Mouse (Mus musculus) heart, postnatal 0 days (tissue): Measurements from ENCODE around the gene Hist1h2ae. TPM values are rescaled to one million over a fixed set of nuclear protein-coding genes. Genes with fewer than 3 reads are reported as not detected.
A peak's percentile ranks its signal among the peaks of the same experiment; 100 is the strongest.

Source experiments
- ATAC-seq: fragments of 200-750 bp; cut with Nextera tagmentation; 2 replicates; pipeline ENCODE4 v1.8.0; 2017; ENCODE audit warnings: low read depth, moderate number of reproducible peaks, moderate library complexity; ENCODE audit not compliant: insufficient read depth
- DNase-seq: peaks from one replicate; pipeline ENCODE4 v3.0.0-alpha.2; 2016; ENCODE audit warnings: low spot score
- H3K27ac ChIP-seq: fragments of 300-500 bp; sonication (generic); 2 replicates; pipeline ENCODE4 v1.5.1; 2014; ENCODE audit warnings: low read depth, mild to moderate bottlenecking
- H3K27me3 ChIP-seq: fragments of 300-500 bp; sonication (generic); 2 replicates; pipeline ENCODE4 v1.6.1; 2014; ENCODE audit warnings: low read length, mixed read lengths; ENCODE audit not compliant: control insufficient read depth, insufficient read depth
- H3K36me3 ChIP-seq: fragments of 300-500 bp; sonication (generic); replicated peaks from 2 replicates; pipeline ENCODE4 v1.6.1; 2014; ENCODE audit warnings: low read length, mixed read lengths; ENCODE audit not compliant: control insufficient read depth, insufficient read depth
- H3K4me1 ChIP-seq: fragments of 300-500 bp; sonication (generic); 2 replicates; pipeline ENCODE4 v1.6.1; 2014; ENCODE audit warnings: antibody characterized with exemption; ENCODE audit not compliant: control insufficient read depth, insufficient read depth
- H3K4me2 ChIP-seq: fragments of 300-500 bp; sonication (generic); 2 replicates; pipeline ENCODE4 v1.6.1; 2014; ENCODE audit warnings: low read depth, mild to moderate bottlenecking, low read length, moderate library complexity
- H3K4me3 ChIP-seq: fragments of 300-500 bp; sonication (generic); 2 replicates; pipeline ENCODE4 v1.5.1; 2014; ENCODE audit warnings: low read depth, low read length
- H3K9ac ChIP-seq: fragments of 300-500 bp; sonication (generic); replicated peaks from 2 replicates; pipeline ENCODE4 v1.6.1; 2014; ENCODE audit warnings: low read depth, low read length, mixed read lengths
- H3K9me3 ChIP-seq: fragments of 300-500 bp; sonication (generic); replicated peaks from 2 replicates; pipeline ENCODE4 v1.6.1; 2016; ENCODE audit warnings: low read length; ENCODE audit not compliant: control insufficient read depth
- CTCF ChIP-seq: IDR thresholded peaks from 2 replicates; pipeline ENCODE4 v1.5.1; 2016; ENCODE audit warnings: antibody characterized with exemption, control low read depth, low read depth
- EP300 ChIP-seq: IDR thresholded peaks from 2 replicates; pipeline ENCODE4 v1.6.1; 2016; ENCODE audit warnings: antibody characterized with exemption, low read depth
- WGBS: fragments of 180-500 bp; shearing (Covaris S2); extraction: QIAGEN DNeasy Blood & Tissue Kit; methylation state at CpG from one replicate; pipeline ENCODE4 v1.1.7; 2014; 5-methylcytosine and 5-hydroxymethylcytosine counted together
- polyA plus RNA-seq: library from polyadenylated mRNA; unstranded; fragments of >200 nt; fragmentation: Nextera tagmentation; extraction: Ambion mirVana; gene quantifications from 2 replicates; pipeline ENCODE4 v1.2.1, GENCODE M21; 2015
- total RNA-seq: library from RNA; depleted of rRNA; stranded (reverse); fragments of >200 nt; gene quantifications from 2 replicates; pipeline ENCODE4 v1.2.3, GENCODE M21; 2014; ENCODE audit warnings: low replicate concordance

Hist1h2ae gene
- total and polyA plus RNA-seq, 2 experiments from 2014 or later = 12.1 to 171 TPM

DNA sequence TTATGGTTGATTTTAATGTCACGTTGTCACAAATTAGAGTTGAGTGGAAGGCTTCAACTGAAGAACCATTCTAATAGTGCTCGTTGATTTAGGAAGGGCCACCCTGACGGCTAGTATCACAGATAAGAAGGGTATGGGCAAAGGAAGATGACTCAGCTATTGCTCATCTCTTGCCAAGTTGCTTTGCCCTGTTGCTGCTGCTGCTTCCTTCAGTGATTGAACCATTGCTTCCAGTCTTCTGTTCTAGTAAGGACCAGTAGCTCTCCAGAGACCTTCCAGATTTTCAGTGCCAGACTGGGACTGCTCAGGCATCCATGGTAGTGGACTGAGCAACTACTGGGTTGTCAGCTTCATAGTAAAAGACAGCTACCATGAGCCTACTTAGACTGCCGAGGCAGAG is 38.2 kb upstream of the Hist1h2ae start:
- no peaks in the 10 kb centered on the region for H3K36me3 ChIP-seq
- no peaks in the 10 kb centered on the region for H3K4me1 ChIP-seq
- no peaks in the 10 kb centered on the region for H3K9me3 ChIP-seq
- no peak overlapping the region for H3K9ac ChIP-seq
- H3K4me2 ChIP-seq = no peak overlapping the region
- H3K27me3 ChIP-seq = no peaks in the 10 kb centered on the region
- 55% methylated on average over 4 of the region's 4 CpGs for WGBS
- no peak overlapping the region for H3K4me3 ChIP-seq
- no peak overlapping the region for H3K27ac ChIP-seq
- no peak for TF ChIP-seq CTCF
- TF ChIP-seq EP300 = no peak
- ATAC-seq (no peak), DNase-seq (no peak)

DNA sequence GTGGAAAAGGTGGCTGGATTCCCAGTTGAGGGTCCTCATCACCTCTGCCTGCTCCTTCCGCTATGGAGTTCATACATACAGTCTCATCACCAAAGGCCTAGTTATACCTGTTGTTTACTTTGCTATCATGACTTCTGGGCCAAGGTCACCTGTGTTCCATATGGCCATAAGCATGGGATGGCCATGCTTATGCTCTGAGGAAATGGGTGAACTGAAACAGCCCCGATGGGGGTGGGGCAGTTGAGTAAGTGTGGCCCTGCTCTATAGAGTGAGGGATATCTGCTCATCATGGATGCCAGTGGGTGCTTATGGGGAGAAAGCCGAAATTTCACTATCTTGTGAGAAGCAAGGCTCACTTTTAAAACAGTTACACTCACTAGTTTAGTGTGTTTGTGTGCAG is 34.0 kb upstream of the Hist1h2ae start:
- no peaks in the 10 kb centered on the region for H3K27me3 ChIP-seq
- H3K4me2 ChIP-seq = no peak overlapping the region
- 80% methylated on average over 3 of the region's 3 CpGs for WGBS
- no peak for DNase-seq
- H3K9me3 ChIP-seq = no peaks in the 10 kb centered on the region
- no peaks in the 10 kb centered on the region for H3K4me1 ChIP-seq
- no peaks in the 10 kb centered on the region for H3K36me3 ChIP-seq
- no peak overlapping the region for H3K9ac ChIP-seq
- ATAC-seq = no peak
- TF ChIP-seq EP300 (no peak), CTCF (no peak)
- H3K27ac ChIP-seq = no peak overlapping the region
- H3K4me3 ChIP-seq = no peak overlapping the region

DNA sequence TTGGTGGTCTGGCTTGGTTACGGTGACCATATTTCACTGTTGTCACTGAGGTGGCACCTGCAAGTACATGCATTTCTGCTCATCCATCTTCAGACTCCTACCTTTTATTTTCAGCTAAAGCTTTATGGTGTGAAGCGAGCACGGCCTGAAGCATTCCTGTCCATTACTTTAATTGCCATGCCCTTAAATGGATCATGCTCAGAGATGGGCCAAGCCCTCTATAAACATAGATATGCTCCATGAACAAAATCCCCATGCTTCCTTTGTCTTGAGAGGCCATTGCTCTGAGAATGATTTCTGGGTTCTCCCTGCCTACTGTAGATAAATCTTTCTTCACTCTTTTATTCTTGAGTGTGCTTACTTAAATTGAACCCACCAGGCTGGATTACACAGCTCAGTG is 33.4 kb upstream of the Hist1h2ae start:
- H3K36me3 ChIP-seq = no peaks in the 10 kb centered on the region
- DNase-seq (no peak), ATAC-seq (no peak)
- WGBS = 83% methylated on average over 3 of the region's 3 CpGs
- TF ChIP-seq EP300 = no peak
- TF ChIP-seq CTCF = no peak
- no peak overlapping the region for H3K4me2 ChIP-seq
- no peak overlapping the region for H3K4me3 ChIP-seq
- no peak overlapping the region for H3K27ac ChIP-seq
- H3K9me3 ChIP-seq = no peaks in the 10 kb centered on the region
- no peaks in the 10 kb centered on the region for H3K4me1 ChIP-seq
- H3K9ac ChIP-seq = no peak overlapping the region
- no peaks in the 10 kb centered on the region for H3K27me3 ChIP-seq

DNA sequence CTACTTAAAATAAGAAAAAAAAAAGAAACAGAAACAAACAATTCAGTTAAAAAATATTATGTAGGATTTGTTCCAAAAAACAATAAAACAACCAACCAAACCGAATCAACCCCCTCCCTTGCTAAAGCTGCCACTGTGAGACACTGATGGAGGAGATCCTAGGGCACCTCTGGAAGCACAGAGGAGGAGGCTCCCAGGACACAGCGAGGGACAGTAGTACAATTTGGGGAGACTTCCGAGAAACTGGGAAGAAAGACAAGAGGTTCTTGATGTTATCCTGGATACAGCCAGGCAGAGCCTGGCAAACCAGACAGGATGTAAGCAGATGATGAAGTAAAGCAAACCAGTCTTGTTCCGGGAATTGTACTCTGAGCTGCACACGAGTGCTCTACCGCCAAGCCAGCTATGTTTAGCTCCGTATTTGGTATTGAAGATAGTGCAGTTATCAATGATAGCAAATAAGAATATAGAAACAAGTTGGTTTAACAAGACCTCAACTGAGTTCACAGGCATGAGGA is 32.2 kb upstream of the Hist1h2ae start:
- H3K4me3 ChIP-seq = no peak overlapping the region
- TF ChIP-seq CTCF = no peak
- no peak for TF ChIP-seq EP300
- H3K27ac ChIP-seq = no peak overlapping the region
- no peaks in the 10 kb centered on the region for H3K4me1 ChIP-seq
- no peaks in the 10 kb centered on the region for H3K27me3 ChIP-seq
- 38% methylated on average over 7 of the region's 7 CpGs for WGBS
- H3K9me3 ChIP-seq = no peaks in the 10 kb centered on the region
- DNase-seq (no peak), ATAC-seq (no peak)
- no peaks in the 10 kb centered on the region for H3K36me3 ChIP-seq
- no peak overlapping the region for H3K4me2 ChIP-seq
- H3K9ac ChIP-seq = no peak overlapping the region

GRCm38 (mm10) chr13:23597957-23598356 is 26.9 kb upstream of the Hist1h2ae start:
- WGBS = 6% methylated on average over 9 of the region's 9 CpGs

DNA sequence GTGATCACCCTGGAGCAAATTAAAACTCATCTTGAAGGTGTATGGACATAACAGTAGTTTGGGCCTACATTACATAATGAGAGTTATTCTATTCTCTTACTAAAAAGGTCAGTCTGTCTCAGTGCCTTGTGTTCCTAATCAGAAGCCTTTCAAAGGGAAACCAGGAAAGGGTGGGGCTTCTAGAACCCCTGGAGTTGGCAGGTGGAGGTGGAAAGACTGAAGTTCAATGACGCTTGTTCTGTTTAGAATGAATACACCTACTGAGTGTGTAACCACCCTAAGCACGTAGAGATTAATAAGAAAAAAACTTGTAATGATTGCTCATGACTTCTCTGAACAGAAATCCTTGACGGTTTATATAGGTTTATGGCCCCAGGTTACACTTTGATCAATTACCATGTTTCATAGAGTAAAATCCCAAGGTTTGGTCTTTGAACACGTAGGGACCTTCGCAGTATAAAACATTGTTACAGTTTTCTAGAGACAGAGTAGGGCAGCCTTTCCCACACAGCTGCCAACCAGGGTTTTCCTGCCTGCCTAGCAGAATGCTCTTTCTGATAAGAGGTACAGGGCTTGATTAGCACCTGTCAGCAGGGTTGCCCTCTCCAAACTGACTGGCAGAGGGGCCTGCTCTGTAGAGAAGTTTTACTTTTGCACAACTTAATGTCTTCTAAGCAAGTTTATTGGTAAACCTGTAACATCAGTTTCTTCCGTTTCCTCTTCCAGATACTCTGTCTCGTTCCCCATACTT is 24.8 kb upstream of the Hist1h2ae start:
- Histone ChIP-seq H3K27ac (no peak overlapping the region), H3K27me3 (no peaks in the 10 kb centered on the region), H3K9me3 (no peaks in the 10 kb centered on the region), H3K9ac (no peak overlapping the region), H3K4me3 (no peak overlapping the region), H3K4me1 (no peaks in the 10 kb centered on the region), H3K36me3 (no peaks in the 10 kb centered on the region), H3K4me2 (no peak overlapping the region)
- no peak for TF ChIP-seq EP300
- ATAC-seq = no peak
- WGBS = 66% methylated on average over 7 of the region's 7 CpGs
- DNase-seq = no peak

More at GRCm38 (mm10) chr13:23597957-23598356, 26.9 kb upstream of the Hist1h2ae start:
- Histone ChIP-seq H3K9me3 (no peaks in the 10 kb centered on the region), H3K36me3 (no peaks in the 10 kb centered on the region), H3K27ac (no peak overlapping the region), H3K4me2 (no peak overlapping the region), H3K4me1 (no peaks in the 10 kb centered on the region), H3K9ac (no peak overlapping the region), H3K4me3 (no peak overlapping the region), H3K27me3 (no peaks in the 10 kb centered on the region)
- no peak for ATAC-seq
- peak; percentile 76 for DNase-seq
- peak; percentile 81 for TF ChIP-seq CTCF
- no peak for TF ChIP-seq EP300
